Mouse (Mus musculus): ENCODE data around the gene Tsn.

The Tsn gene

GRCm38 (mm10) chr1:118311622-118312326, at the start of gene Tsn:
Gene Tsn (minus strand): TSS chr1:118311739.
- peak in 1 of 2 experiments; percentile 7 for DNase-seq

GRCm38 (mm10) chr1:118359071-118359761, 47.7 kb upstream of the Tsn start:
- no peak for DNase-seq

GRCm38 (mm10) chr1:118349922-118350321, 38.4 kb upstream of the Tsn start:
- no peak for DNase-seq

GRCm38 (mm10) chr1:118343649-118344435, 32.3 kb upstream of the Tsn start:
- peak; percentile 26 to 51 for DNase-seq

GRCm38 (mm10) chr1:118337921-118338320, 26.4 kb upstream of the Tsn start:
- DNase-seq = no peak

GRCm38 (mm10) chr1:118335847-118336246, 24.3 kb upstream of the Tsn start:
- DNase-seq = no peak

GRCm38 (mm10) chr1:118334749-118335713, 23.5 kb upstream of the Tsn start:
- DNase-seq = no peak

GRCm38 (mm10) chr1:118321661-118322201, 10.2 kb upstream of the Tsn start, which contains the start of gene Nifk:
Gene Nifk (plus strand): TSS chr1:118321839.
- DNase-seq = peak; percentile 91 to 94

- peak; percentile 15 to 28 for DNase-seq
These were observed 9.2 kb upstream of the Tsn start for GRCm38 (mm10) chr1:118320696-118321095.

- peak; percentile 86 to 89 for DNase-seq
These were observed 538 bp downstream of the Tsn start for GRCm38 (mm10) chr1:118310780-118311621.

GRCm38 (mm10) chr1:118297719-118298118, 13.8 kb downstream of the Tsn start:
- DNase-seq = no peak

- DNase-seq = peak; percentile 75 to 85
These were observed 14.9 kb downstream of the Tsn start for GRCm38 (mm10) chr1:118296673-118297072.

- DNase-seq = peak; percentile 55 to 68
These were observed 16.7 kb downstream of the Tsn start for GRCm38 (mm10) chr1:118294826-118295225.

- DNase-seq = no peak
These were observed 17.3 kb downstream of the Tsn start for GRCm38 (mm10) chr1:118294192-118294591.

- peak; percentile 35 to 61 for DNase-seq
These were observed 19.2 kb downstream of the Tsn start for GRCm38 (mm10) chr1:118292291-118292690.

GRCm38 (mm10) chr1:118275139-118275538, 36.4 kb downstream of the Tsn start:
- DNase-seq = peak in 1 of 2 experiments; percentile 5

GRCm38 (mm10) chr1:118251931-118252330, 59.6 kb downstream of the Tsn start:
- no peak for DNase-seq

All from lung, adult 18-20 months (tissue).